Mouse (Mus musculus): ENCODE results near the gene Acot8. TPM values are rescaled to one million over a fixed set of nuclear protein-coding genes. Genes with fewer than 3 reads are reported as not detected.

Gene Acot8
- polyA plus RNA-seq, 1 experiment from 2014 or later, result 16.8 TPM

DNA sequence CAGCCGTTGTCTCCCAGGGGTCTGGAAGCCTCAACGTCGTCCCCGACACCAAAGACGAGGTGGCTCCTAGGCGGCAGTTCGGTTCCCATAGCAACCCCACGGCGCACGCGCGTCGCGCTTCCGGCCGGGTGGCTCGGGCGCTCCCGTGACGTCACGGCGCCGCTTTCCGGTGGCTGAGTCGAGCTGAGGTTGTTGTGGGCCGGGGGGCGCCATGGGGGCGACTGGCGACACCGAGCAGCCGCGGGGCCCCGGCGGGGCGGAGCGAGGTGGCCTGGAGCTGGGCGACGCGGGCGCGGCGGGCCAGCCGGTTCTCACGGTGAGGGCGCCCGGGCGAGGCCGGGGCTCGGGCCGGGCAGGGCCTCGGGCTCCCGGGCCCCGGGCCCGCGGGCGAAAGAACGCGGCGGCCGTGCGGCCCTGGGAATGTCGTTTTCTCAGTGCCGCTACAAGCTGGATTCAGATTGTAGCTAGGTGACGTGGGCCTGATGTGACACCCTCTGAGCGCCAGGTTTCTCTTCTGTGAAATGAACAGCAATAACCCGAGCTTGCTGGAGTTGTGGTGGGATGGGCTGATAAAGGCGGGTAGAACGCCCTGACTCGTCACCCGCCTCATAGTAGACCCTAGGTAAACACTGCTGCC lies 58.7 kb downstream of the Acot8 start, which contains the start of the genes Wfdc3 and Dnttip1:
Wfdc3 (minus strand) TSS at position 89 of the 637 bp plus-strand sequence.
Dnttip1 (plus strand) TSS at position 141 of the 637 bp plus-strand sequence.
- Histone ChIP-seq H3K4me3 (peak within 1 kb of the TSS; percentile 96), H3K4me2 (peak within 1 kb of the TSS; percentile 77), H3K36me3 (peaks cover 32% of the 10 kb centered on the region), H3K4me1 (peaks cover 22% of the 10 kb centered on the region), H3K9me3 (no peaks in the 10 kb centered on the region), H3K9ac (peak within 1 kb of the TSS; percentile 95), H3K27ac (peak within 1 kb of the TSS; percentile 65), H3K27me3 (no peaks in the 10 kb centered on the region)
- ATAC-seq (ENCODE audit: insufficient number of reproducible peaks, low FRiP score, low TSS enrichment, low read depth), result peak; percentile 79
- WGBS, result under 1% methylated on average over 49 of the region's 70 CpGs

DNA sequence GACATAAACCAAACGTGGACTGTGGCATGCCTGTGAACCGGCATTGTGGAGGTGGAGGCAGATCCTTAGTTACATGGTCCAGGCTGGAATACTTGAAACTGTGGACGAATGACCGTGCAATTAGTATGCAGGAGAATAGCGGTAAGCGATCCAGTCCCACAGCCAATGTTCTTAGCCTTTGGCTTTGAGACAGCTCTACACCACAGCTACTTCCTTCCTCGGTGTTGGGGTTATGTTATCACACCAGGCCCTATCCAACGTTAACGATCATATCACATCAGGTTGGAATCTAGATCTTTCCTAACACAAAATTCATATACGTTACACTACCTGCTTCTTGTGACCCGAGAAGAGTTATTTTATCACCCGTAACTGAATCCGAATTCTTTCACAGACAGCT lies 59.7 kb downstream of the Acot8 start:
- peak overlapping the region; percentile 69 for H3K4me2 ChIP-seq
- H3K4me1 ChIP-seq, result peaks cover 22% of the 10 kb centered on the region
- peak overlapping the region; percentile 96 for H3K4me3 ChIP-seq
- no peak for ATAC-seq (ENCODE audit: insufficient number of reproducible peaks, low FRiP score, low TSS enrichment, low read depth)
- H3K9me3 ChIP-seq, result no peaks in the 10 kb centered on the region
- H3K9ac ChIP-seq, result peak overlapping the region; percentile 95; the same call in 1 of the 2 replicates
- peaks cover 23% of the 10 kb centered on the region for H3K36me3 ChIP-seq
- H3K27ac ChIP-seq, result no peak overlapping the region
- no peaks in the 10 kb centered on the region for H3K27me3 ChIP-seq
- WGBS, result 68% methylated on average over 13 of the region's 13 CpGs

Other genes starting within 250 kb of the Acot8 start
- 18.3 and 31.2 TPM in 2 replicates for gene Wfdc2, start 242.5 kb downstream of the Acot8 start, polyA plus RNA-seq (2015; fragmentation: Nextera tagmentation; extraction: Ambion mirVana)
- gene Spint3, start 231.4 kb downstream of the Acot8 start, polyA plus RNA-seq (2015; fragmentation: Nextera tagmentation; extraction: Ambion mirVana), result not detected in 2 replicates
- gene Wfdc6a, start 219.4 kb downstream of the Acot8 start, polyA plus RNA-seq (2015; fragmentation: Nextera tagmentation; extraction: Ambion mirVana), result 0.19 TPM in 1 of 2 replicates, not detected in the other
- not detected in 2 replicates for gene Eppin, start 211.3 kb downstream of the Acot8 start, polyA plus RNA-seq (2015; fragmentation: Nextera tagmentation; extraction: Ambion mirVana)
- gene Wfdc6b, start 191.4 kb downstream of the Acot8 start, polyA plus RNA-seq (2015; fragmentation: Nextera tagmentation; extraction: Ambion mirVana), result not detected in 2 replicates
- gene Wfdc8, start 191.3 kb downstream of the Acot8 start, polyA plus RNA-seq (2015; fragmentation: Nextera tagmentation; extraction: Ambion mirVana), result not detected in 2 replicates
- gene Wfdc16, start 166.1 kb downstream of the Acot8 start, polyA plus RNA-seq (2015; fragmentation: Nextera tagmentation; extraction: Ambion mirVana), result not detected in 2 replicates
- gene Wfdc10, start 148.8 kb downstream of the Acot8 start, polyA plus RNA-seq (2015; fragmentation: Nextera tagmentation; extraction: Ambion mirVana), result not detected in 2 replicates
- not detected in 2 replicates for gene Wfdc9, start 148.3 kb downstream of the Acot8 start, polyA plus RNA-seq (2015; fragmentation: Nextera tagmentation; extraction: Ambion mirVana)
- not detected in 2 replicates for gene Wfdc11, start 130.8 kb downstream of the Acot8 start, polyA plus RNA-seq (2015; fragmentation: Nextera tagmentation; extraction: Ambion mirVana)
- gene Wfdc13, start 119.8 kb downstream of the Acot8 start, polyA plus RNA-seq (2015; fragmentation: Nextera tagmentation; extraction: Ambion mirVana), result 0.18 TPM in 1 of 2 replicates, not detected in the other
- not detected in 2 replicates for gene Spint4, start 106.4 kb downstream of the Acot8 start, polyA plus RNA-seq (2015; fragmentation: Nextera tagmentation; extraction: Ambion mirVana)
- gene Spint5, start 89.6 kb downstream of the Acot8 start, polyA plus RNA-seq (2015; fragmentation: Nextera tagmentation; extraction: Ambion mirVana), result not detected in 2 replicates
- 0.41 and 0.50 TPM in 2 replicates for gene Wfdc3, start 59.0 kb downstream of the Acot8 start, polyA plus RNA-seq (2015; fragmentation: Nextera tagmentation; extraction: Ambion mirVana)
- gene Dnttip1, start 58.9 kb downstream of the Acot8 start, polyA plus RNA-seq (2015; fragmentation: Nextera tagmentation; extraction: Ambion mirVana), result 61.0 and 63.9 TPM in 2 replicates
- gene Ube2c, start 35.0 kb downstream of the Acot8 start, polyA plus RNA-seq (2015; fragmentation: Nextera tagmentation; extraction: Ambion mirVana), result 293 and 311 TPM in 2 replicates
- gene Tnnc2, start 24.9 kb downstream of the Acot8 start, polyA plus RNA-seq (2015; fragmentation: Nextera tagmentation; extraction: Ambion mirVana), result 350 and 1,119 TPM in 2 replicates
- gene Snx21, start 19.1 kb downstream of the Acot8 start, polyA plus RNA-seq (2015; fragmentation: Nextera tagmentation; extraction: Ambion mirVana), result 33.8 and 40.5 TPM in 2 replicates
- 7.5 and 7.9 TPM in 2 replicates for gene Zswim3, start 216 bp upstream of the Acot8 start, polyA plus RNA-seq (2015; fragmentation: Nextera tagmentation; extraction: Ambion mirVana)
- 19.4 and 20.1 TPM in 2 replicates for gene Zswim1, start 17.8 kb upstream of the Acot8 start, polyA plus RNA-seq (2015; fragmentation: Nextera tagmentation; extraction: Ambion mirVana)
- not detected in 2 replicates for gene Spata25, start 23.7 kb upstream of the Acot8 start, polyA plus RNA-seq (2015; fragmentation: Nextera tagmentation; extraction: Ambion mirVana)
- gene Ctsa, start 28.0 kb upstream of the Acot8 start, polyA plus RNA-seq (2015; fragmentation: Nextera tagmentation; extraction: Ambion mirVana), result 178 and 187 TPM in 2 replicates
- 5.8 and 9.3 TPM in 2 replicates for gene Neurl2, start 28.6 kb upstream of the Acot8 start, polyA plus RNA-seq (2015; fragmentation: Nextera tagmentation; extraction: Ambion mirVana)
- gene Pltp, start 52.8 kb upstream of the Acot8 start, polyA plus RNA-seq (2015; fragmentation: Nextera tagmentation; extraction: Ambion mirVana), result 57.1 and 61.8 TPM in 2 replicates
- 62.9 and 67.5 TPM in 2 replicates for gene Pcif1, start 74.4 kb upstream of the Acot8 start, polyA plus RNA-seq (2015; fragmentation: Nextera tagmentation; extraction: Ambion mirVana)
- 13.2 and 13.9 TPM in 2 replicates for gene Zfp335, start 106.9 kb upstream of the Acot8 start, polyA plus RNA-seq (2015; fragmentation: Nextera tagmentation; extraction: Ambion mirVana)
- 22.2 and 52.4 TPM in 2 replicates for gene Mmp9, start 135.9 kb upstream of the Acot8 start, polyA plus RNA-seq (2015; fragmentation: Nextera tagmentation; extraction: Ambion mirVana)
- gene Slc12a5, start 155.9 kb upstream of the Acot8 start, polyA plus RNA-seq (2015; fragmentation: Nextera tagmentation; extraction: Ambion mirVana), result 0.51 and 0.97 TPM in 2 replicates
- 51.9 and 62.9 TPM in 2 replicates for gene Ncoa5, start 230.0 kb upstream of the Acot8 start, polyA plus RNA-seq (2015; fragmentation: Nextera tagmentation; extraction: Ambion mirVana)

All from limb, embryonic 15.5 days (tissue).